Mouse (Mus musculus) neural tube, embryonic 11.5 days (tissue): ENCODE measurements around the gene Tsc22d4. TPM values are rescaled to one million over a fixed set of nuclear protein-coding genes. Genes with fewer than 3 reads are reported as not detected.

Experiments
- ATAC-seq: fragments of 200-750 bp; cut with Nextera tagmentation; 2 replicates; pipeline ENCODE4 v1.8.0; 2017; ENCODE audit warnings: moderate number of reproducible peaks, mild to moderate bottlenecking, moderate TSS enrichment, moderate library complexity; ENCODE audit not compliant: insufficient read depth, low FRiP score, low TSS enrichment
- DNase-seq: peaks from one replicate; pipeline ENCODE4 v3.0.0-alpha.2; 2015; ENCODE audit warnings: low spot score
- H3K27ac ChIP-seq: fragments of 300-500 bp; sonication (generic); 2 replicates; pipeline ENCODE4 v1.5.1; 2014; ENCODE audit warnings: low read depth, mild to moderate bottlenecking, low read length
- H3K27me3 ChIP-seq: fragments of 300-500 bp; sonication (generic); 2 replicates; pipeline ENCODE4 v1.6.1; 2014; ENCODE audit warnings: mild to moderate bottlenecking, low read length, mixed read lengths; ENCODE audit not compliant: control insufficient read depth, insufficient read depth
- H3K36me3 ChIP-seq: fragments of 300-500 bp; sonication (generic); 2 replicates; pipeline ENCODE4 v1.6.1; 2014; ENCODE audit warnings: mild to moderate bottlenecking, low read length, moderate library complexity, mixed read lengths; ENCODE audit not compliant: control insufficient read depth, insufficient read depth
- H3K4me1 ChIP-seq: fragments of 300-500 bp; sonication (generic); 2 replicates; pipeline ENCODE4 v1.6.1; 2014; ENCODE audit warnings: low read length, mixed read lengths; ENCODE audit not compliant: control insufficient read depth, insufficient read depth
- H3K4me2 ChIP-seq: fragments of 300-500 bp; sonication (generic); 2 replicates; pipeline ENCODE4 v1.6.1; 2014; ENCODE audit warnings: low read depth, mild to moderate bottlenecking, moderate library complexity
- H3K4me3 ChIP-seq: fragments of 300-500 bp; sonication (generic); 2 replicates; pipeline ENCODE4 v1.5.1; 2014; ENCODE audit warnings: low read depth, low read length
- H3K9ac ChIP-seq: fragments of 300-500 bp; sonication (generic); 2 replicates; pipeline ENCODE4 v1.6.1; 2014; ENCODE audit warnings: mild to moderate bottlenecking, low read length
- H3K9me3 ChIP-seq: fragments of 300-500 bp; sonication (generic); 2 replicates; pipeline ENCODE4 v1.6.1; 2016; ENCODE audit warnings: low read length; ENCODE audit not compliant: control insufficient read depth
- WGBS: fragments of 180-500 bp; shearing (Covaris S2); extraction: QIAGEN DNeasy Blood & Tissue Kit; methylation state at CpG from one replicate; pipeline ENCODE4 v1.1.7; 2014; 5-methylcytosine and 5-hydroxymethylcytosine counted together
- polyA plus RNA-seq: library from polyadenylated mRNA; unstranded; fragments of >200 nt; fragmentation: Nextera tagmentation; extraction: Ambion mirVana; gene quantifications from 2 replicates; pipeline ENCODE4 v1.2.1, GENCODE M21; 2014

Tsc22d4 gene
- polyA plus RNA-seq, 1 experiment from 2014 or later: 73.9 TPM

- DNase-seq (no peak), ATAC-seq (no peak)
- H3K27me3 ChIP-seq: no peaks in the 10 kb centered on the region
- no peak overlapping the region for H3K27ac ChIP-seq
- no peaks in the 10 kb centered on the region for H3K4me1 ChIP-seq
- H3K9ac ChIP-seq: no peak overlapping the region
- no peaks in the 10 kb centered on the region for H3K9me3 ChIP-seq
- no peak overlapping the region for H3K4me3 ChIP-seq
- peaks cover 5% of the 10 kb centered on the region; the same call in 1 of the 2 replicates for H3K36me3 ChIP-seq
- no peak overlapping the region for H3K4me2 ChIP-seq
- WGBS: 84% methylated on average over 5 of the region's 5 CpGs
Measured at GRCm38 (mm10) chr5:137755425-137755824, 9.9 kb downstream of the Tsc22d4 start.

GRCm38 (mm10) chr5:137756106-137756505, 10.6 kb downstream of the Tsc22d4 start:
- H3K4me3 ChIP-seq: no peak overlapping the region
- WGBS: 83% methylated on average over 3 of the region's 3 CpGs
- H3K27me3 ChIP-seq: no peaks in the 10 kb centered on the region
- no peak for ATAC-seq
- DNase-seq: no peak
- H3K4me2 ChIP-seq: no peak overlapping the region
- H3K9me3 ChIP-seq: no peaks in the 10 kb centered on the region
- no peaks in the 10 kb centered on the region for H3K4me1 ChIP-seq
- no peak overlapping the region for H3K9ac ChIP-seq
- H3K27ac ChIP-seq: no peak overlapping the region
- H3K36me3 ChIP-seq: peaks cover 4% of the 10 kb centered on the region; the same call in 1 of the 2 replicates

GRCm38 (mm10) chr5:137756882-137757661, 11.5 kb downstream of the Tsc22d4 start:
- DNase-seq (peak; percentile 86), ATAC-seq (peak; percentile 53; the same call in 1 of the 2 replicates)
- no peak overlapping the region for H3K27ac ChIP-seq
- no peaks in the 10 kb centered on the region for H3K36me3 ChIP-seq
- no peak overlapping the region for H3K4me3 ChIP-seq
- no peaks in the 10 kb centered on the region for H3K27me3 ChIP-seq
- no peak overlapping the region for H3K4me2 ChIP-seq
- H3K9me3 ChIP-seq: no peaks in the 10 kb centered on the region
- no peaks in the 10 kb centered on the region for H3K4me1 ChIP-seq
- WGBS: 49% methylated on average over 10 of the region's 10 CpGs
- no peak overlapping the region for H3K9ac ChIP-seq

GRCm38 (mm10) chr5:137757887-137758286, 12.4 kb downstream of the Tsc22d4 start:
- H3K27me3 ChIP-seq: no peaks in the 10 kb centered on the region
- 80% methylated on average over 6 of the region's 6 CpGs for WGBS
- H3K36me3 ChIP-seq: no peaks in the 10 kb centered on the region
- no peaks in the 10 kb centered on the region for H3K9me3 ChIP-seq
- H3K27ac ChIP-seq: no peak overlapping the region
- no peak overlapping the region for H3K9ac ChIP-seq
- H3K4me1 ChIP-seq: no peaks in the 10 kb centered on the region
- no peak for ATAC-seq
- H3K4me2 ChIP-seq: no peak overlapping the region
- no peak overlapping the region for H3K4me3 ChIP-seq
- no peak for DNase-seq

GRCm38 (mm10) chr5:137758921-137759534, 13.5 kb downstream of the Tsc22d4 start:
- WGBS: 91% methylated on average over 19 of the region's 19 CpGs
- ATAC-seq: no peak
- Histone ChIP-seq H3K27ac (no peak overlapping the region), H3K9ac (no peak overlapping the region), H3K4me1 (no peaks in the 10 kb centered on the region), H3K4me2 (no peak overlapping the region), H3K27me3 (no peaks in the 10 kb centered on the region), H3K9me3 (no peaks in the 10 kb centered on the region), H3K4me3 (no peak overlapping the region), H3K36me3 (no peaks in the 10 kb centered on the region)
- no peak for DNase-seq

GRCm38 (mm10) chr5:137759971-137760412, 14.5 kb downstream of the Tsc22d4 start:
- ATAC-seq (peak; percentile 32; the same call in 1 of the 2 replicates), DNase-seq (peak; percentile 75)
- no peaks in the 10 kb centered on the region for H3K36me3 ChIP-seq
- H3K9ac ChIP-seq: no peak overlapping the region
- H3K27me3 ChIP-seq: no peaks in the 10 kb centered on the region
- no peak overlapping the region for H3K27ac ChIP-seq
- no peak overlapping the region for H3K4me2 ChIP-seq
- 32% methylated on average over 4 of the region's 4 CpGs for WGBS
- no peaks in the 10 kb centered on the region for H3K9me3 ChIP-seq
- H3K4me1 ChIP-seq: no peaks in the 10 kb centered on the region
- no peak overlapping the region for H3K4me3 ChIP-seq

- Histone ChIP-seq H3K4me2 (no peak overlapping the region), H3K4me1 (no peaks in the 10 kb centered on the region), H3K9ac (no peak overlapping the region), H3K4me3 (no peak overlapping the region), H3K9me3 (no peaks in the 10 kb centered on the region), H3K27me3 (no peaks in the 10 kb centered on the region), H3K36me3 (no peaks in the 10 kb centered on the region), H3K27ac (no peak overlapping the region)
- no peak for DNase-seq
- WGBS: 59% methylated on average over 9 of the region's 9 CpGs
- no peak for ATAC-seq
Measured at GRCm38 (mm10) chr5:137764609-137765340, 19.2 kb downstream of the Tsc22d4 start.

- DNase-seq (peak; percentile 55), ATAC-seq (no peak)
- no peak overlapping the region for H3K27ac ChIP-seq
- no peak overlapping the region for H3K4me3 ChIP-seq
- WGBS: 65% methylated on average over 3 of the region's 3 CpGs
- H3K27me3 ChIP-seq: no peaks in the 10 kb centered on the region
- no peak overlapping the region for H3K9ac ChIP-seq
- H3K36me3 ChIP-seq: no peaks in the 10 kb centered on the region
- no peaks in the 10 kb centered on the region for H3K9me3 ChIP-seq
- no peaks in the 10 kb centered on the region for H3K4me1 ChIP-seq
- H3K4me2 ChIP-seq: no peak overlapping the region
Measured at GRCm38 (mm10) chr5:137766270-137766669, 20.7 kb downstream of the Tsc22d4 start.
